9 mouse cellular contexts compared by ENCODE assay signal in genomic region chr7:131966916-131967494, GRCm38 (mm10). TPM values are rescaled to one million over a fixed set of nuclear protein-coding genes. Genes with fewer than 3 reads are reported as not detected.
DNase-seq lines count a peak whose midpoint lies in the region; ATAC-seq lines count a peak whose summit lies in the region.
"Had no signal": no experiment of that assay in that cellular context is flagged by ENCODE, and none has a peak within 500 bp of the region (broad histone marks: within the 10 kb centered on the region; RNA-seq: fewer than 3 reads in every experiment).

No protein-coding gene starts in this region.

- no peaks in the 10 kb centered on the region for H3K9me3 ChIP-seq in forebrain, embryonic 10.5 days

- H3K27me3 ChIP-seq in forebrain, embryonic 10.5 days (ENCODE audit: poor library complexity, severe bottlenecking), result peaks cover 59% of the 10 kb centered on the region

- WGBS in forebrain, embryonic 10.5 days, result 5% methylated on average over 57 of the region's 57 CpGs

- DNase-seq in layer of hippocampus, adult 11-12 months (ENCODE audit: low spot score), result peak; percentile 38
- no peak for DNase-seq in layer of hippocampus, adult 9-10 months (ENCODE audit: low spot score)
- peak; percentile 16 for DNase-seq in forebrain, embryonic 10.5 days (ENCODE audit: extremely low spot score, low spot score)
- DNase-seq in left cerebral cortex, postnatal 36 days (ENCODE audit: low spot score in 2 of 2), result peak; percentile 52 to 62
- DNase-seq in retina, embryonic 14.5 days (ENCODE audit: low spot score), result peak; percentile 41
- no peak for DNase-seq in thymus, postnatal 0 days (ENCODE audit: low spot score)
- no peak for DNase-seq in yolk sac, embryonic 10.5 days (ENCODE audit: low spot score)

- intact Hi-C loops in left cerebral cortex, postnatal 36 days (cut with DNase I), result loop anchor here (2.0 to 5.0 kb wide), 3 partner anchors 65 to 695 kb away; no protein-coding TSS in a partner anchor

- ATAC-seq in CD4-positive, CD25-positive, alpha-beta regulatory T cell, adult 4 months, result no peak

- H3K4me1 ChIP-seq in forebrain, embryonic 10.5 days, result peaks cover 17% of the 10 kb centered on the region

- H3K27ac ChIP-seq in forebrain, embryonic 10.5 days, result 0 out of 2 replicates have a peak overlapping the region, but pooled peaks have one; percentile 40

- peak overlapping the region; percentile 55 for H3K4me3 ChIP-seq in forebrain, embryonic 10.5 days

- no peaks in the 10 kb centered on the region for H3K36me3 ChIP-seq in forebrain, embryonic 10.5 days (replicated peaks)

RNA-seq across cellular contexts. Expression of gene Gpr26, which starts 0.7 kb away (rescaled TPM):
- polyA plus RNA-seq in forebrain, embryonic 10.5 days (2016; fragmentation: Nextera tagmentation; extraction: Ambion mirVana), result 0.02 TPM in 1 of 2 replicates, not detected in the other
- total RNA-seq in left cerebral cortex, postnatal 36 days (2021), result 100 to 1,000 TPM; 125 to 129 TPM
- polyA plus RNA-seq in CD4-positive, CD25-positive, alpha-beta regulatory T cell, adult 4 months (2017; shearing (Covaris generic)), result not detected
- not detected in 2 replicates for polyA plus RNA-seq in thymus, postnatal 0 days (2015; fragmentation: Nextera tagmentation; extraction: Ambion mirVana)
- polyA plus RNA-seq: heart, embryonic 16.5 days had no signal

Comparison
In these comparisons a context has a peak if more than half of its experiments do, and no peak if none do; other contexts are left out.
1. DNase-seq: peak in layer of hippocampus, adult 11-12 months (single experiment), forebrain, embryonic 10.5 days (single experiment), left cerebral cortex, postnatal 36 days (2 of 2) and retina, embryonic 14.5 days (single experiment); none in layer of hippocampus, adult 9-10 months (single experiment), thymus, postnatal 0 days (single experiment) and yolk sac, embryonic 10.5 days (single experiment).